Mouse (Mus musculus) brain, embryonic 14.5 days (tissue): ENCODE data around the gene Plcd3.

Experiments
- CTCF ChIP-seq: fragments of 200-500 bp; IDR thresholded peaks from 2 replicates; pipeline ENCODE4 v1.5.1; 2012; ENCODE audit warnings: inconsistent platforms, mild to moderate bottlenecking, moderate library complexity, borderline replicate concordance; ENCODE audit not compliant: insufficient read depth, insufficient read length; ENCODE audit errors: extremely low read depth
- POLR2A ChIP-seq: fragments of 200-500 bp; IDR thresholded peaks from 2 replicates; pipeline ENCODE4 v1.6.1; 2012; ENCODE audit warnings: mild to moderate bottlenecking, inconsistent platforms, borderline replicate concordance; ENCODE audit not compliant: poor library complexity, insufficient read depth, insufficient read length, severe bottlenecking; ENCODE audit errors: extremely low read depth

GRCm38 (mm10) chr11:103076581-103076980 lies 24.9 kb downstream of the Plcd3 start:
- TF ChIP-seq CTCF (no peak), POLR2A (no peak)
